Mouse (Mus musculus) CH12.LX (cell line): ENCODE data around the gene Hist2h2ac. TPM values are rescaled to one million over a fixed set of nuclear protein-coding genes. Genes with fewer than 3 reads are reported as not detected.

ENCODE experiments used
- DNase-seq: peaks from one replicate; pipeline ENCODE4 v3.0.0-alpha.2; 2013; ENCODE audit errors: extremely low read depth
- H3K27ac ChIP-seq: 2 replicates; pipeline ENCODE4 v1.5.1; 2012; ENCODE audit warnings: low read depth, mild to moderate bottlenecking, control low read depth, moderate library complexity; ENCODE audit not compliant: insufficient read depth
- H3K27me3 ChIP-seq: replicated peaks from 2 replicates; pipeline ENCODE3; 2012; ENCODE audit warnings: inconsistent platforms
- H3K36me3 ChIP-seq, 2 experiments: replicated peaks in 1 of 2; 2 replicates each; pipeline versions ENCODE3 to v1.6.1; 2012; ENCODE audit warnings: inconsistent platforms in 1 of 2, low read length in 1 of 2, mild to moderate bottlenecking in 1 of 2, mixed read lengths in 1 of 2, moderate library complexity in 1 of 2; ENCODE audit not compliant: control insufficient read depth in 1 of 2, insufficient read depth in 1 of 2
- H3K4me1 ChIP-seq, 2 experiments: 2 replicates each; pipeline ENCODE4 v1.6.1; 2012; ENCODE audit warnings: inconsistent platforms in 1 of 2, moderate library complexity in 1 of 2; ENCODE audit not compliant: insufficient read depth in 2 of 2, control insufficient read depth in 1 of 2
- H3K4me2 ChIP-seq: 2 replicates; pipeline ENCODE4 v1.6.1; 2012; ENCODE audit warnings: low read depth, mild to moderate bottlenecking, control low read depth; ENCODE audit not compliant: poor library complexity, insufficient read depth, severe bottlenecking
- H3K4me3 ChIP-seq, 3 experiments: fragments of 150-350 bp in 1 of 3; sonication (generic) in 1 of 3; replicated peaks in 1 of 3; 2 replicates each; pipeline versions ENCODE3 to v1.5.1; 2011 to 2012; ENCODE audit warnings: low read depth in 2 of 3, low read length in 2 of 3, mild to moderate bottlenecking in 2 of 3, moderate library complexity in 2 of 3, control low read depth in 1 of 3, improper control_type of control experiment in 1 of 3, inconsistent platforms in 1 of 3, mixed read lengths in 1 of 3; ENCODE audit not compliant: poor library complexity in 1 of 3
- H3K79me2 ChIP-seq: replicated peaks from 2 replicates; pipeline ENCODE4 v1.6.1; 2012; ENCODE audit warnings: mild to moderate bottlenecking, moderate library complexity; ENCODE audit not compliant: control insufficient read depth, poor library complexity, insufficient read depth, severe bottlenecking; ENCODE audit errors: extremely low read depth
- H3K9ac ChIP-seq: 2 replicates; pipeline ENCODE4 v1.6.1; 2012; ENCODE audit warnings: low read depth, mild to moderate bottlenecking, control low read depth, moderate library complexity; ENCODE audit not compliant: insufficient read depth
- H3K9me3 ChIP-seq: replicated peaks from 2 replicates; pipeline ENCODE3; 2012; ENCODE audit warnings: low read length, inconsistent platforms, mixed read lengths
- BHLHE40 ChIP-seq: IDR thresholded peaks from 2 replicates; pipeline ENCODE4 v1.6.1; 2011; ENCODE audit warnings: mild to moderate bottlenecking, low read depth, low read length, improper control_type of control experiment
- CHD1 ChIP-seq: IDR thresholded peaks from 2 replicates; pipeline ENCODE4 v1.6.1; 2012; ENCODE audit warnings: low read depth, low read length, improper control_type of control experiment, inconsistent platforms
- CTCF ChIP-seq, 2 experiments: IDR thresholded peaks in 1 of 2; conservative IDR thresholded peaks in 1 of 2; 2 replicates each; pipeline ENCODE4 v1.5.1; 2011 to 2012; ENCODE audit warnings: low read depth in 2 of 2, low read length in 2 of 2, improper control_type of control experiment in 1 of 2, inconsistent platforms in 1 of 2, mild to moderate bottlenecking in 1 of 2, moderate library complexity in 1 of 2
- ELF1 ChIP-seq: IDR thresholded peaks from 2 replicates; pipeline ENCODE4 v1.6.1; 2014; ENCODE audit warnings: low read depth, mild to moderate bottlenecking, inconsistent platforms, low read length, improper control_type of control experiment
- ETS1 ChIP-seq: conservative IDR thresholded peaks from 2 replicates; pipeline ENCODE4 v1.6.1; 2012; ENCODE audit warnings: low read depth, mild to moderate bottlenecking, inconsistent platforms, low read length, improper control_type of control experiment, moderate library complexity
- GABPA ChIP-seq: IDR thresholded peaks from 2 replicates; pipeline ENCODE4 v1.6.1; 2012; ENCODE audit warnings: low read depth, low read length, improper control_type of control experiment, inconsistent platforms; ENCODE audit not compliant: insufficient replicate concordance
- HCFC1 ChIP-seq: IDR thresholded peaks from 2 replicates; pipeline ENCODE4 v1.6.1; 2012; ENCODE audit warnings: low read depth, mild to moderate bottlenecking, inconsistent platforms, low read length, improper control_type of control experiment
- IRF4 ChIP-seq: IDR thresholded peaks from 2 replicates; pipeline ENCODE4 v1.6.1; 2014; ENCODE audit warnings: low read depth, mild to moderate bottlenecking, inconsistent platforms, low read length, improper control_type of control experiment
- JUN ChIP-seq: IDR thresholded peaks from 2 replicates; pipeline ENCODE4 v1.6.1; 2011; ENCODE audit warnings: low read depth, mild to moderate bottlenecking, low read length, improper control_type of control experiment, moderate library complexity; ENCODE audit not compliant: insufficient read depth
- JUND ChIP-seq: conservative IDR thresholded peaks from 2 replicates; pipeline ENCODE4 v1.6.1; 2011; ENCODE audit warnings: low read depth, low read length, improper control_type of control experiment
- KAT2A ChIP-seq: IDR thresholded peaks from 2 replicates; pipeline ENCODE4 v1.6.1; 2012; ENCODE audit warnings: low read length, improper control_type of control experiment, inconsistent platforms; ENCODE audit not compliant: insufficient replicate concordance
- MAX ChIP-seq: IDR thresholded peaks from 2 replicates; pipeline ENCODE4 v1.6.1; 2011; ENCODE audit warnings: low read length, improper control_type of control experiment
- MAZ ChIP-seq: IDR thresholded peaks from 2 replicates; pipeline ENCODE4 v1.6.1; 2012; ENCODE audit warnings: low read depth, mild to moderate bottlenecking, inconsistent platforms, low read length, improper control_type of control experiment, moderate library complexity
- MEF2A ChIP-seq: IDR thresholded peaks from 2 replicates; pipeline ENCODE4 v1.6.1; 2014; ENCODE audit warnings: low read depth, mild to moderate bottlenecking, inconsistent platforms, low read length, improper control_type of control experiment, borderline replicate concordance
- MXI1 ChIP-seq: IDR thresholded peaks from 2 replicates; pipeline ENCODE4 v1.6.1; 2011; ENCODE audit warnings: mild to moderate bottlenecking, low read depth, low read length, improper control_type of control experiment
- MYC ChIP-seq: IDR thresholded peaks from 2 replicates; pipeline ENCODE4 v1.6.1; 2011; ENCODE audit warnings: low read depth, mild to moderate bottlenecking, improper control_type of control experiment, low read length
- PAX5 ChIP-seq: IDR thresholded peaks from 2 replicates; pipeline ENCODE4 v1.6.1; 2012; ENCODE audit warnings: low read length, inconsistent platforms, mixed read lengths
- POLR2A ChIP-seq: IDR thresholded peaks from 2 replicates; pipeline ENCODE4 v1.6.1; 2011; ENCODE audit warnings: low read depth, mild to moderate bottlenecking, improper control_type of control experiment, low read length
- POLR2AphosphoS2 ChIP-seq: IDR thresholded peaks from 2 replicates; pipeline ENCODE4 v1.6.1; 2011; ENCODE audit warnings: low read depth, low read length, improper control_type of control experiment
- RAD21 ChIP-seq: IDR thresholded peaks from 2 replicates; pipeline ENCODE4 v1.6.1; 2011; ENCODE audit warnings: low read depth, mild to moderate bottlenecking, low read length, improper control_type of control experiment, moderate library complexity
- RCOR1 ChIP-seq: conservative IDR thresholded peaks from 2 replicates; pipeline ENCODE4 v1.6.1; 2012; ENCODE audit warnings: low read depth, mild to moderate bottlenecking, inconsistent platforms, low read length, improper control_type of control experiment
- SMC3 ChIP-seq: IDR thresholded peaks from 2 replicates; pipeline ENCODE4 v1.6.1; 2011; ENCODE audit warnings: low read depth, low read length, improper control_type of control experiment
- TCF12 ChIP-seq: IDR thresholded peaks from 2 replicates; pipeline ENCODE4 v1.6.1; 2014; ENCODE audit warnings: low read depth, mild to moderate bottlenecking, inconsistent platforms, low read length, improper control_type of control experiment
- UBTF ChIP-seq: IDR thresholded peaks from 2 replicates; pipeline ENCODE4 v1.6.1; 2012; ENCODE audit warnings: low read depth, mild to moderate bottlenecking, inconsistent platforms, low read length, improper control_type of control experiment, moderate library complexity
- ZKSCAN1 ChIP-seq: IDR thresholded peaks from 2 replicates; pipeline ENCODE4 v1.6.1; 2012; ENCODE audit warnings: low read depth, inconsistent platforms, low read length, improper control_type of control experiment, borderline replicate concordance
- ZNF384 ChIP-seq: IDR thresholded peaks from 2 replicates; pipeline ENCODE4 v1.6.1; 2012; ENCODE audit warnings: low read depth, low read length, improper control_type of control experiment, inconsistent platforms
- dilution Hi-C: fragments of 300-500 bp; cut with MboI; formaldehyde crosslinking; loops from 2 replicates; pipeline ENCODE4 v1.14.3; 2020; ENCODE audit warnings: low sequenced_read_pairs; ENCODE audit not compliant: extremely low pct_unique_long_range_greater_than_20kb, extremely low pct_ligation_motif_present
- in situ Hi-C: fragments of 300-500 bp; cut with MboI; formaldehyde crosslinking; loops from 3 replicates; pipeline ENCODE4 v1.14.3; 2019; ENCODE audit warnings: low sequenced_read_pairs, low pct_ligation_motif_present, low pct_unique_long_range_greater_than_20kb, mixed read lengths
- polyA plus RNA-seq: library from polyadenylated mRNA; unstranded; fragments of >175 nt; gene quantifications from 2 replicates; pipeline ENCODE4 v1.2.1, GENCODE M21; 2012; ENCODE audit warnings: low read depth; ENCODE audit not compliant: insufficient read length
- total RNA-seq, 2 experiments: library from RNA; depleted of rRNA; stranded (reverse); fragments of 300-350 nt in 1 of 2; fragments of >200 nt in 1 of 2; gene quantifications; 2 replicates each; pipeline ENCODE4 v1.2.3; 2012 to 2014

Hist2h2ac gene
- total and polyA plus RNA-seq, 3 experiments: 1.5 to 1,185 (median 53.9) TPM

DNA sequence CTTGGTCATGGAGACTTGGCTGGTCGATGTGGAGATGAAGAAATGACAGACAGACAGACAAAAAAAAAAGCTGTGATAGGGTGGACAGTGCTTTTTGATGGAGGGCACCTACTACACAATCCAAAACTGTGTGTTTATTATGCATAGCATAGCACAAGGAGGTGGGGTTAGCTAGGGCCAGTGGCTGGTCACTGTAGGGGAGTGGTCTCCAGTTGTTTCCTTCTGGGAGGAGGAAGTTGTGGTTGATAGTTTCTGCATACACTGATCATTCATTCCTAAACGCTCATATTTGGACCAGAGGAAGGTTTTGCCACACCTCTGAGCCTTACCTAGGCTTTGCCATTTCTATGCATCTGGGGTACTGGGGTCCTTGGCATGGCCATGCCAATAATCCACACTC, 9.7 kb upstream of the Hist2h2ac start (continued):
- TF ChIP-seq MAZ (0 out of 2 replicates have a peak, but pooled peaks have one; percentile 18), BHLHE40 (no peak), ZKSCAN1 (no peak), UBTF (0 out of 2 replicates have a peak, but pooled peaks have one; percentile 24), MYC (no peak), MEF2A (no peak), ETS1 (no peak), RCOR1 (no peak), MAX (peak; percentile 22; the same call in 1 of the 2 replicates), POLR2A (no peak), GABPA (no peak), IRF4 (no peak), TCF12 (no peak), MXI1 (no peak), RAD21 (no peak), JUND (no peak), PAX5 (no peak), JUN (no peak), ZNF384 (peak; percentile 32), CTCF (conservative IDR thresholded peaks at IDR 0.05 in 1 of 2, IDR thresholded peaks at IDR 0.05 in 1 of 2; ENCODE audit: low read depth in 2 of 2, low read length in 2 of 2) (no peak), KAT2A (no peak)

- no peak overlapping the region for H3K27ac ChIP-seq
- dilution Hi-C loops (no loop called here), in situ Hi-C loops (loop anchor here (10.0 kb wide), 2 partner anchors 264 to 574 kb away; partner anchors contain the start of gene Mcl1)
- no peaks in the 10 kb centered on the region for H3K27me3 ChIP-seq
- no peaks in the 10 kb centered on the region for H3K9me3 ChIP-seq
- H3K4me1 ChIP-seq: peaks cover 29 to 97% of the 10 kb centered on the region in 2 experiments
- H3K36me3 ChIP-seq: no peaks in the 10 kb centered on the region
- H3K79me2 ChIP-seq: peaks cover 3% of the 10 kb centered on the region
- DNase-seq: no peak
- H3K4me2 ChIP-seq: no peak overlapping the region
- H3K4me3 ChIP-seq: no peak overlapping the region
- H3K9ac ChIP-seq: 0 out of 2 replicates have a peak overlapping the region, but pooled peaks have one; percentile 17
- TF ChIP-seq KAT2A (no peak), POLR2AphosphoS2 (no peak), CHD1 (no peak), ZNF384 (no peak), SMC3 (no peak), ELF1 (no peak), ETS1 (no peak), HCFC1 (no peak), POLR2A (no peak), RCOR1 (no peak), IRF4 (no peak)
Observed at GRCm38 (mm10) chr3:96228828-96229227, 8.1 kb upstream of the Hist2h2ac start.
